Mouse (Mus musculus) cerebellum, adult 8-10 months (tissue): ENCODE measurements around the gene Slc30a2.
"Not testable (repeated sequence)": the region's sequence is repeated elsewhere in the genome, so short reads cannot be mapped to it uniquely, and the experiment has no call there.

Experiments
- DNase-seq: peaks from one replicate; pipeline ENCODE4 v3.0.0; 2022

Slc30a2 gene

DNA sequence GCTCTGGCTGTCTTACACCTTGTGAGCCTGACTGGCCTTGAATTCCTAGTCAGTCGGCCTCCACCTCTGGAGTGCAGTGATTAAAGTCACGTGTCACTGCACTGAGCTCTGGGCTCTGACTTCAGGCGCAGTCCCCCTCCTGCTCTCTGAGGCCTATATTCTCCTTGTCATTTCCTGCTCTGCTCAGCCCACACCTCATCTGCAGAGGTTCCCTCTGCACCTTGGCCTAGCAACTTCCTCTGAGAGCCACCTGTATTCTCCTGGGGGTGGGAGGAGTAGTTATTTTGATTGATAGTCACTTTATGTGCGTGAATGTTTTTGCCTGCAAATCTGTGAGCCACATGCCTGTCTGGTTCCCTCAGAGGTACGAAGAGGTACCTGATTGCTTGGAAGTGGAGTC lies 18.2 kb downstream of the Slc30a2 start:
- no peak for DNase-seq

DNA sequence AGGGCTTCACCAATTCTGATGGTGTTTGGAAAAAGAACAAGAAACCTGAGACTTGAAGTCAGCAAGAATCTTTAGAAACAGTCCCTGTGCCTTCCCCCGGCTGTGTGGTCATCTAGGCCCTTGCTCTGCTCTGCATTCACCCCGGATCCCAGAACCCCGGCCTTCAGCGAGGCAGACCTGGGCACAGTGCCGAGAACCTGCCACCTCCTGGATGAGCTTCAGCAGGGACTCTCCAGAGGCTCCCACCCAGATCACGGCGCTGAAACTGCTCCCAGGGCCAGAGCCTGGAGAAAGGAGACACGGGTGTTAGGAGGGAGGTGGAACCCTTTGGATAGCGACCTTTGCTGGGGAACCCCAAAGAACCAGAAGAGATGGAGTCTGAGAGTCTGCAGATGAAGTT lies 19.1 kb downstream of the Slc30a2 start:
- no peak for DNase-seq

DNA sequence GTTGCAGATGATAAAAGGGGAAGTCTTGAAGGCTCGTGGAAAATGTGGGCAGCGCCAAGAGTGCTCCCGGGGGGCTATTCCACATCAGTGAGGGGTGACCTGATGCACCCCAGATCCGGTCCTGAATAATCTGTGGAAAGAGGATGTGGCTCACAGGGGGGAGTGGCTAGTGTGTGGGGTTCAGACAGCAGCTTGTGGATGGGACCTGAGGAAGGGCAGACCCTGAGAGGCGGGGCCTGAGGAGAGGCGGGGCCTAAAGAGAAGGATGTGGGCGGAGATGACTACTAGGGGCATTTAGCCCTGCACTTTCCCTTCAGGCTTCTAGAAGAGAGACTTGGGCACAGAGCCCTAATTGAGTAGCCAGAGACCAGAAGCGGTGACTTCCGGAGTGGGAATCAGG lies 19.6 kb downstream of the Slc30a2 start:
- DNase-seq, result no peak

DNA sequence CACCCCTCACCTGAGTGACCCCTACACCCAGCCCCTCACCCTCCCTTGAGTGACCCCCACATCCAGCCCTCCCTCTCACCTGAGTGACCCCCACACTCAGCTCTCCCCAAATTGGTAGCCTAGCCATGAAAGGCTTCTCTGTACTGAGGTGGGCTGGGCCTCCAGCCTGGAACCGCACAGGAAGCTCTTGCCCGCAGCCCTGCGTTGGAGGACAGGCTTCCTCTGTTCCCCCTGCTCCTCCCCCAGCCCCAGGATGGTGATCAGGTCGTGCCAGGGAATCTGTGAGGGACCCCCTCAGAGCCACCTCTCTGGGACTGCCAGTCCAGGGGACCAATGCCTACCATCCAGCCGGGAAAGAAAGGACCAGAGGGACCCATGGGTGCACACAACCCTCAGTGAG lies 22.3 kb downstream of the Slc30a2 start:
- DNase-seq, result no peak

DNA sequence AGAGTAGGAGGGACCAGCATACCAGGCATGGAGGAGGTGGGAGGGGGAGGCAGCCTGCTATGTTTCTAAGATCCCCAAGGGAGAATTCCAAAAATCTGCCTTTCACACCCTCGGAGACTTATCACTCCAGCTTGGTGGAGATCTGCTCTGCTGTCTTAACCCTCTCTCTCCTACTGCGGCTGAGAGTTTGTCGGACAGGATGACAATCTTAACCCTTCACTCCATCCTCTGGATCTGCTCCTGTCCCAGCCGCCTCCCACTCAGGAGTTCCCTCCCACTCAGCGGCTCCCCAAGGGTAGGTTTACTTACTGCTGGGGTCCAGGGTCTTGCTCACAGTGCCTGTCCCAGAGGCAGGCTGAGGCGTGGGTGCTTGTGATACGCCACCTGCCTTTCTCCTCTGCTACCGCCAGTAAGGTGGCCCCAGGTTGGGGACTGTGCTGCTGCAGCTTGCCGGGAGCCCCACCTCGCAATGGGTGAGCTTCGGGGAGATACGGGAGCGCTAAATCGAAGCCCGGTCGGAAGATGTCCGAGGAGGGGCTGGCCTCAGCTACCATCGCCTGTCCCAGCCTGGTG lies 27.8 kb downstream of the Slc30a2 start:
- DNase-seq, result peak; percentile 47

DNA sequence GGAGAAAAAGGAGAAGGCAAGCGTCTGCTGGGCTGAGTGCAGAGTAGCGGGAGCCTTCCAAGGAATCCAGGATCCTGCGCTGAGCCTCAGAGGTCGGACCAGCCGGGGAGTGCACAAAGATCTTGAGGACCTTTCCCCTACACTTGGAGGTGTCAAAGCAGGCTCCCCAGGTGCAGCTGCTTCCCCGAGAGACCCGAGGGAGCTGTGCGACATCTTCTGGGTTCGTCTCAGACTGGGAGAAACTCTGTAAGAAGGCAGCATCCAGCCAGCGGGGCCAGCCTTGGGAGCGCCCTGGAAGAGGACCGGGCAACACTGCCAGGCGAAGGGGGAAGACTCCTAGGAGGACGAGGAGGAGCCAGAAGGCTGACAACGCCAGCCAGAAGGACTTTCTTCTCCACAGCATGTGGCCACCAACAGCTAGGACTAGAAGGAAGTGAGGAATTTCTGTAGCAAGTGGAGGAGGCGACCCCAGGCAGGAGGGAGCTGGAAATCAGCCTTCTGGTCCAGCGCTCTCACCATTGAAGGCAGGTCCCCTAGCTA lies 28.4 kb downstream of the Slc30a2 start:
- DNase-seq, result peak; percentile 39

DNA sequence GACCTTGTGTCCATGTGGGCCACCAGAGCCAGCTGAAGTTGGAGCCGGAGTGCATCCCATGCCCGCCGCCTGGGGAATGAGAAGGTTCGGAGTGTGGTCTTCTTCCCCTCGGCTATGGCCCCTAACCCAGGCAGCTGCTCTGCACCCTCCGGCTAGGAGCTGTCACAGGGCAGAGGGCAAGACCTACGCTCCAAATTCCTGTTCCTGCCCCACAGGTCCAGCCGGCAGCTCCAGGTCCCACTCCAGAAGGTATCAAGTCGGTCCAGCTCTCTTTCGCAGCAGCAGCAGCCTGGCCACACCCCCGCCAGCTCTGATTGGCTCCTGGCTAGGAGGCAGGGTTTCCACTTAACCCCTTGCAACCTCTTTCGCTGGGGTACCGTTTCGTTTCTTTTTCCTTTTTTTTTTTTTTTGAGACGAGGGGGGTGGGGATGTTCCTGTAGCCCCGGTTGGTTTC lies 29.3 kb downstream of the Slc30a2 start:
- DNase-seq, result peak; percentile 81

DNA sequence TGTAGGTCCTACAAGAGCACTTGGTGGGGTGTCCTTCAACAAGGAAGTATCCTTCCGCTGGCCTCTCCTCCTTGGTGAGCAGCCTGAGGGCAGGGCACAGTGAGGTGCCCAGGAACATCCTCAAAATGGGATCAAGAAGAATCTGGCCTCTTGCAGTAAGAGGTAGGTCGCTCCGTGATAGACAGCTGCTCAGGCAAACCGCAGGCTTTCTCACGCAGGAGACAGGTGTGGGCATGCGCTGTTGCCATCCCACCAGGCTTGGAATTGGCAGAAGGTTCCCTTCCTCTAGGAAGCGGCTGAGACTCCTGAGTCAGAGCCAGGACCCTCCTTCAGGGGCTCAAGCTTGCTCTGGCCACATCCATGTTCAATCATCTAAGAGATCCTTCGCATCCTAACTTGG lies 30.3 kb downstream of the Slc30a2 start:
- no peak for DNase-seq

DNA sequence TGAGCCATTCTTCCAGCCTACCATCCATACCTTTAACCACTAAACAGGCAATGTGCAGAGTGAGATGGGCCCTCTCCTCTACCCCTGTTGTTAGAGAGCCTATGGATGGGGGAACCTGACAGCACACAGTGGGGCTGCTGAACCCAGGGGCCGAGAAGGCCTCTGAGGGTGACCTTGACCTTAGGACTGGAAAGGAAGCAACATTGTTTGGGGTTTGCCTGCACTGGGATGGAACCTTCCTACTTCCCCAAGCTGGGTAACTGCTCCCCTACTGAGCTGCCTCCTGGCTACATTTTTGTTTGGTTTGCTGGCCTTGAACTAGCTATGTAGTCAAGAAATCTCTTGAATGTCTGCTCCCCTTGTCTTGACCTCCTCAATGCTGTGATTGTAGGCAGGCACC lies 31.3 kb downstream of the Slc30a2 start:
- no peak for DNase-seq

DNA sequence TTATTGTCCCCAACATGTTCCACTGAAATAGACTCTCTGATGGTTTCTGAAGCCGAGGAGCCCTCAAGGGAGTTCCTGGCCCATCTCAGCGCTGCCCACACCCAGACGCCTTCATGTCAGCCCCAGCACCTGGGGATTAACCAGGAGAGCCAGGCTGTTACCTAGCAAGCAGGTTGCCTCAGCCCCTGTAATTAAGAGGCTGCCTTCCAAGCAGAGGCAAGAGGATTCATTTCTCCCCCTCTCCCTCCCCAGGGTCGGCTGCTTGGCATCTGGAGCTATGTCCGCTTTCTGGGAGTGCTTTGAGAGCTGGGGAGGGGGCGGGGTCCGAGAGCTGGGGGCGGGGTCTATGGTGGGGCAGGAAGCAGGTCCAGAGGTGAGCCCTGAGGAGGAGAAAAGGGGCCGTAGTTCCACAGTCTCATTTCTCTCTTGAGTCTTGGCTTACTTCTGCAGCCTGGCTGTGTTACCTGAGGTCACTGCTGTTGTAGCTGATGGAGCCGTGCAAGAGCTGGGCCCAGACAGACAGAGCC lies 35.2 kb downstream of the Slc30a2 start:
- no peak for DNase-seq

DNA sequence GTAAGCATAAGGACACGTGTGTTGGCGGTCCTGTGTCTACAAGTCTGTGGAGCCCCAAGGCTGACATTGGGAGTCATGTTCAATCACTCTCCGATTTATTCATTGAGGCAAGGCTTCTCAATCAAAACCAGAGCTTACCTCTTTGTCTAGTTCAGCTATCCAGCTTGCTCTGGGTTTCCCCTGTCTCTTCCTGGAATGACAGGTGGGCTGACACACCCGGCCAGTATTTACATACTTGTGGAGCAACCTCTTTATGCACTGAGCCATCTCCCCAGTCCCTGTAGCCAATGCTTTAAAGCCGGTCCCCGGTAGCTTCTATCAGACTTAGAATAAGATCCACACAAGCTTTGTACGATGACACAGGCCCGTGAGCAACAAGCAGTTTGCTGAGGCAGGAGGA lies 36.5 kb downstream of the Slc30a2 start:
- no peak for DNase-seq

DNA sequence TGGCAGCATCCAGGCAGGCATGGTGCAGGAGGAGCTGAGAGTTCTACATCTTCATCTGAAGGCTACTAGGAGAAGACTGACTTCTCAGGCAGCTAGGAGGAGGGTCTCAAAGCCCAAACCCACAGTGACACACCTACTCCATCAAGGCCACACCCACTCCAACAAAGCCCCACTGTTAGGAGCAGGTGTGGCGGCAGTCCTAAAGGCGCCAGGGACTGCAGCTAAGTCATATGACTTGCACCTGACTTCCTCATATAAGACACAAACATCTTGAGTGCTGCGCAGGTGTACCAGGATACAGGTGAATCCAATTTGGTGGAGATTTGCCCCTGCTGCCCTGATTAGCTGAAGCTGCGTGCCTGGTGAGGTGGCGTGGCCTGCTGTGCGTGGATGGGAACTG lies 40.8 kb downstream of the Slc30a2 start, which contains the start of gene Extl1:
Gene Extl1, minus strand, starts transcription at position 101 of the 400 bp plus-strand sequence.
- not testable (repeated sequence) for DNase-seq

DNA sequence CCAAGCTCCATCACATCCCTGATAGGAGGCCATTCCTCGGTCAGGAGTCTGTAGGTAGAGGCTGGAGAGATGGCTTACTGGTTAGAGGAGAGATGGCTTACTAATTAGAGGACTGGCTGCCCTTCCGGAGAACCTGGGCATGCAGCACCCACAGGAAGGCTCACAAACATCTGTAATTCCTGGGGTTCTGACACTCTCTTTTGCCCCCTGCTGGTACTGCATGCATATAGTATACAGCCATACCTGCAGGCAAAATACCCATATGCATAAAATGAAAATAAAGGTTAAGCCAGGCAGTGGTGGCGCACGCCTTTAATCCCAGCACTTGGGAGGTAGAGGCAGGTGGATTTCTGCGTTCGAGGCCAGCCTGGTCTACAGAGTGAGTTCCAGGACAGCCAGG lies 44.3 kb downstream of the Slc30a2 start:
- no peak for DNase-seq

DNA sequence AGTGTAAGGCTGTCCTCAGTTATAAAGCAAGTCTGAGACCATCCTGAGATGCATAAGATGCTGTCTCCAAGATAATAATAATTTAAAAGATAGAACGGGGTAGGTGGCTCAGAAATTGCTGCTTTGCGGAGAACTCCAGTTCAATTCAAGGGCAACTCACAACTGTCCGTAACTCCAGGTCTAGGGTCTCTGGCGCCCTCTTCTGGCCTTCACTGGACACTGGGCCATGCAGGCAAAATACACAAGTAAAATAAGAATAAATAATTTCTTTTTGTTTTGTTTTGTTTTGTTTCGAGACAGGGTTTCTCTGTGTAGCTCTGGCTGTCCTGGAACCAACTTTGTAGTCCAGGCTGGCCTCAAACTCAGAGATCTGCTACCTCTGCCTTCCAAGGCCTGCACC lies 45.4 kb downstream of the Slc30a2 start:
- DNase-seq, result peak; percentile 67

DNA sequence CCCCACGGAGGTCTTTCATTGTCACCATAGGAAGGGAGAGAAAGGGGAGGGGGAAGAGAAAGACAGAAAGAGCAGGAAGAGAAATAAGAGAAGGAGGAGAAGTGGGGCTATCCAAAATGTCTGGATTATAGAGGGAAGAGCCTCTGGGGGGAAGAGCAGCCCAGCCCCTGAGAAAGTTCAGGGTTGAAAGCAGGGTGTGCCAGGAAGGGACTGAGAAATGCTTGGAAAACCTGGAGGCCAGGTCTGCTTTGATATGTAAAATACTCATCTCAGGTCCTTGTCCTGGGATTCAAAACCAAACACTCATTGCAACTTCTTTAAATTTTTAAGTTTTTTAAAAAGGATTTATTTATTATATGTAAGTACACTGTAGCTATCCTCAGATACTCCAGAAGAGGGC lies 48.7 kb downstream of the Slc30a2 start:
- DNase-seq, result no peak

DNA sequence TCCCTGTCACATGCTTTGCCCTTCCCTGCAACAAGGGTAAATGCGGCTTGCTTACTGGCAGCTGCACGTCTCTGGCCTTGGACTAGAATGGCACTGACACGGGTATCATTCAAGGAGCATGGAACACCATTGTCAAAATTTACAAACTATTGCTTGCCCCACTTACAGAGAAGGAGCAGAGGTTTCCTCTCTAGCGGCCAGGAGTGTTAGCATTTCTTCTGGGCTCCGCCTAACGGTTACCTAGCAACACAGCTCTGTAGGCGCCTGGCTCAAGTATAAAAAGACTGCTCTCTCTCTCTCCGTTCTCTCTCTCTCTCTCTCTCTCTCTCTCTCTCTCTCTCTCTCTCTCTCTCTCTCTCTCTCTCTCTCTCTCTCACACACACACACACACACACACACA lies 49.6 kb downstream of the Slc30a2 start:
- DNase-seq, result no peak

DNA sequence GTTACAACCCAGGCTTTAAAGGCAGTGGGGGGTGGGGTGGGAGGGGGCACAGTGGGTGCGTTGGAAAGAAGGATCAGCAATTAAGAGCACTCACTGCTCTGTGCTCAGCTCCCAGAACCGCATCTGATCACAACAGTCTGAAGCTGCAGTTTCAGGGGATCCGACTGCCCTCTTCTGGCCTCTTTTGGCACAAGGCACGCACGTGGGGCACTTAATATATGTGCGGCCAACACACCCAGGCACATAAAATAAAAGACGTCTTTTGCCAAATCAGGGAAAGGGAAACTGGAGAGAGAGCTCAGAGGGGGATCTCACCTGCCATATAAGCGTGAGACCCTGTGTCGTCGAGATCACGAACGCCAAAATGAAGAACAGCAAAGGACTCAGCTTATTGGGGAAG lies 50.0 kb downstream of the Slc30a2 start:
- no peak for DNase-seq

DNA sequence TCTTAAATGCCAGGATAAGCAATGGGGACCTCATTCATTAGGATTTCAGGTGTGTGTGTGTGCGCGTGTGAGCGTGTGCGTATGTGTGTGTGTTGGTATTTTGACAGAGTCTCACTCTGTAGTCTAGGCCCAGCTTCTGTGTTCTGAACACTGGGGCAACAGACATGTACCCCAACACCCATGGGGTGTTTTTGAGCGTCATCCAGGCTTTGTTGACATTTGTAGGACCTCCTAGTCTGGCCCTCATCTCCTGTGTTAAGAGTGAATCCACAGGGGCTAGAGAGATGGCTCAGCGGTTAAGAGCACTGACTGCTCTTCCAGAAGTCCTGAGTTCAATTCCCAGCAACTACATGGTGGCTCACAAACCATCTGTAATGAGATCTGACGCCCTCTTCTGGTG lies 52.2 kb downstream of the Slc30a2 start:
- no peak for DNase-seq

DNA sequence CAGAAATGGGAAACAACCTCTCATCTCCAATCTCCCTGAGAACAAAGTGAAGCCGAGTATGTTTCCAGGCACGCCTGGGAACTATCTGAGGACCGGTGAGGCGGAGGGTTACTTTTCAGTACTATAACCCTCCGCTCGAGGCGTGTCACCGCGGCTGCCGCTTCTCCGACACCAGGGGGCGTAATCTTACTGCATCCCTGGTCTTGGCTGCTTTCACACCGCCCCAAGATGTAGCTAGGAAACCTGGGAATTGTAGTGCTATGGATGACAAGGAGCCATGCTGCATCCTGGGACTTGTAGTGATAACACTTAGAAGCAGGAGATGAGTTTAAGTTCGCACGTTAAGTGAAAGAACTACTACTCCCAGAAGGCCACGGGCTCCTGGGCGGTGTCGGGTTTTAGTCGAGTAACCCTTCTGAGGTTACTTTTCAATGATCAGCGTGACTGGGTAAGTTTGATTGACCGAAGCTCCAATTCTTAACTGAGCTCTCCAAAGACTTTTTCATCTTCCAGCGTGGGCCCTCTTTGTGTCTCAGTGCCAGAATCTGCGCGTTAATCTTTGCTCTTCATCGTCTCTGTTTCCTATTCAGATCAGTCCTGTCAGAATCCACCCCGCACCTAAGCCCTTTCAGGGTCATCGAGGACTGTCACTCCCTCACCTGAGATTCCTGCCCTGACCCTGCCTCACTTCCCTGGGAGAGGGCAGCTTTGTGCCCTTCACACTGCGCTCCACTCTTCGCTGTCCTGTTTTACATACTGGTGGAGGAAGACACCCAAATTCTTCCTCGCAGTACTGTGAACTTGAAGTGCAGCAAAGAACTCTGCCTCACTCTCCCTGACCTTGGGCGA lies 53.2 kb downstream of the Slc30a2 start, which contains the start of gene Pafah2:
Gene Pafah2, plus strand, starts transcription at position 344 of the 849 bp plus-strand sequence.
- DNase-seq, result peak; percentile 96

DNA sequence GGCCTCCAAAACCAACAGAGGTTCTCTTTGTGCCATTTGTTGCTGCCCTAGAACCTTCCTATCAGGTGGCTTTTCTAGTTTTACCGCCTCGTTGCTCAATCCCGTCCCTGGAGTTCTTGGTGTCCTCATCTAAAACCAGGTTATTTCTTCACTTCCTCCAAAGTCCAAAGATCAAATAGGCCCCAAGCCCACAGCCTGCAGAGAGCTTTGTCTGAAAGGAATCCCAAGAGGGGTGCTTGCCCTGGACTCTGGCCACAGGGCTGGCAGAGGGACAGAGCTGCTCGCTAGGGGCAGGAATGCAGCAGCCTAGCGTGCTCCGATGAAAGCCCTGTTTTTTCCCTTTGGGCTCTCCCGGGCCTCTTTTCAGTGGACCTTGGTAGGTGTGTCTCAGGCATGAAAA lies 54.1 kb downstream of the Slc30a2 start:
- DNase-seq, result peak; percentile 67

DNA sequence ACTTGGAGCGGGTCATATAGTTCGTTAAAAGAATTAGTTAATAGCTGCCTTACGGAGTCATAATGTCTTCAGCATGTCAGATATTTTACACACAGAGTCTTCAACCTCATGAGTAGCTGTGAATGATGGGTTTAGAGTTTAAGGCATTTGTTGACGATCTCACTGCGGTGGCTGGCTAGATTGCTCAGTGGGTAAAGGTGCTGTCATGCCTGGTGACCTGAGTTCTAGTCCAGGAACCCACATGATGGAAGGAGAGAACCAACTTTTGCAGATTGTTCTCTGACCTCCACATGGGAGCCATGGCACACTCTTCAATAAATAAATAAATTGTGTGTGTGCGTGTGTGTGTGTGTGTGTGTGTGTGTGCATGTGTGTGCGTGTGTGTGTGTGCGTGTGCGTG lies 54.8 kb downstream of the Slc30a2 start:
- DNase-seq, result no peak

DNA sequence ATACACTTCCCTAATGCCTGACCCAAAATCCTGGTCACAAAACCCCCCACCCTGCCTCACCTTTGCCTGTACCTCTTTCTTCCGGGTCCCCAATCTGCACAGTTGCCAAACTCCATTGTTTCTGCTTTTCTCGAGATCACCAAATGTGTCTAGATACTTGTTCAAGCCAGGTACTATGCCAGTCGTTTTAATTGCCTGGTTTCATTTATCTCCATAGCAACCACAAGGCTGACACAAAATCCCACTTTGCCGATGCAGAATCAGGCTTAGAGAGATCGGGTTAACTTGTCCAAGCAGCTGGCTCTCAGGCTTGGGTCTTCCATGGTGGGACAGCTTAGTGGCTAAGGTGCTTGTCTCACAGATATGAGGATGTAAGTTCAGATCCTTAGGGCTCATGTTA lies 57.2 kb downstream of the Slc30a2 start:
- DNase-seq, result no peak

DNA sequence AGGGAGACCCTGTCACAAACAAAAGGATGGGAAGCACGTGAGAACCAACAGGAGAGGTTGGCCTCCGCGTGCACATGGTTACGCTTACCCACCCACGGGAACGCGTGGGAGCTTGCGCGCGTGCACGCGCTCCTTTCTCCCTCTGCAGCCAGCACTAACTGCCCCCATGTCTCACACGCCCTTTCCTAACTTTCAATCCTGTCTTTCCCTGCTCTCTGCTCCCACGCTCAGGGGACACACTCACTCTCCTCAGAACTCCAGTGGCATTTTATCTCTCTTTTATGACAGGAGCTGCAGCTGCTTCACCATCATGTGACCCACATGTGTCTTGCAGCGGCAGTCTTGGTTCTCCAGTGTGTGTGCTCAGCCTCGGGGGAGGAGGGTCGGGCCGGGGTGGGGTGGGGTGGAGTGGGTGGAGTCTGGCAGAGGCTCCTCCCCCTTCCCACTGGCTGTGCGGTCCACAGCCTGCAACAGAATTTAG lies 58.2 kb downstream of the Slc30a2 start:
- DNase-seq, result no peak
